Mouse (Mus musculus): ENCODE data around the gene Serinc4. TPM values are rescaled to one million over a fixed set of nuclear protein-coding genes. Genes with fewer than 3 reads are reported as not detected.

Serinc4 gene
- total RNA-seq, 2 experiments from 2014 or later: not detected

GRCm38 (mm10) chr2:121448739-121449535, 7.6 kb downstream of the Serinc4 start, which contains the start of gene Serf2:
Gene Serf2, plus strand, starts transcription at chr2:121449195.
- ATAC-seq (replicated peaks; ENCODE audit: low FRiP score, poor library complexity, severe bottlenecking): peak; percentile 95

- ATAC-seq (replicated peaks; ENCODE audit: low FRiP score, poor library complexity, severe bottlenecking): no peak
Measured at GRCm38 (mm10) chr2:121448136-121448535, 8.4 kb downstream of the Serinc4 start.

- ATAC-seq (replicated peaks; ENCODE audit: low FRiP score, poor library complexity, severe bottlenecking): no peak
Measured at GRCm38 (mm10) chr2:121447006-121447405, 9.6 kb downstream of the Serinc4 start.

GRCm38 (mm10) chr2:121446506-121446905, 10.1 kb downstream of the Serinc4 start:
- ATAC-seq (replicated peaks; ENCODE audit: low FRiP score, poor library complexity, severe bottlenecking): no peak

- ATAC-seq (replicated peaks; ENCODE audit: low FRiP score, poor library complexity, severe bottlenecking): no peak
Measured at GRCm38 (mm10) chr2:121445117-121445516, 11.5 kb downstream of the Serinc4 start.

GRCm38 (mm10) chr2:121444178-121444577, 12.4 kb downstream of the Serinc4 start, which contains the start of gene Ell3:
Gene Ell3, minus strand, starts transcription at chr2:121444278.
- no peak for ATAC-seq (replicated peaks; ENCODE audit: low FRiP score, poor library complexity, severe bottlenecking)

GRCm38 (mm10) chr2:121443068-121443349, 13.6 kb downstream of the Serinc4 start:
- ATAC-seq (replicated peaks; ENCODE audit: low FRiP score, poor library complexity, severe bottlenecking): 0 out of 2 replicates have a peak, but pooled peaks have one; percentile 10

GRCm38 (mm10) chr2:121442259-121443067, 14.1 kb downstream of the Serinc4 start:
- ATAC-seq (replicated peaks; ENCODE audit: low FRiP score, poor library complexity, severe bottlenecking): peak; percentile 100

- ATAC-seq (replicated peaks; ENCODE audit: low FRiP score, poor library complexity, severe bottlenecking): no peak; the same call in 1 of the 2 replicates
Measured at GRCm38 (mm10) chr2:121441800-121442199, 14.8 kb downstream of the Serinc4 start.

GRCm38 (mm10) chr2:121440834-121441605, 15.6 kb downstream of the Serinc4 start:
- ATAC-seq (replicated peaks; ENCODE audit: low FRiP score, poor library complexity, severe bottlenecking): no peak

GRCm38 (mm10) chr2:121439746-121440145, 16.8 kb downstream of the Serinc4 start:
- no peak for ATAC-seq (replicated peaks; ENCODE audit: low FRiP score, poor library complexity, severe bottlenecking)

- peak; percentile 73; the same call in 1 of the 2 replicates for ATAC-seq (replicated peaks; ENCODE audit: low FRiP score, poor library complexity, severe bottlenecking)
Measured at GRCm38 (mm10) chr2:121434854-121435253, 21.7 kb downstream of the Serinc4 start.

- ATAC-seq (replicated peaks; ENCODE audit: low FRiP score, poor library complexity, severe bottlenecking): no peak
Measured at GRCm38 (mm10) chr2:121425890-121426289, 30.7 kb downstream of the Serinc4 start.

- no peak for ATAC-seq (replicated peaks; ENCODE audit: low FRiP score, poor library complexity, severe bottlenecking)
Measured at GRCm38 (mm10) chr2:121423166-121423565, 33.4 kb downstream of the Serinc4 start.

GRCm38 (mm10) chr2:121418476-121418875, 38.1 kb downstream of the Serinc4 start:
- no peak for ATAC-seq (replicated peaks; ENCODE audit: low FRiP score, poor library complexity, severe bottlenecking)

GRCm38 (mm10) chr2:121416356-121416755, 40.2 kb downstream of the Serinc4 start:
- ATAC-seq (replicated peaks; ENCODE audit: low FRiP score, poor library complexity, severe bottlenecking): no peak

GRCm38 (mm10) chr2:121415591-121415990, 41.0 kb downstream of the Serinc4 start:
- no peak for ATAC-seq (replicated peaks; ENCODE audit: low FRiP score, poor library complexity, severe bottlenecking)

- no peak for ATAC-seq (replicated peaks; ENCODE audit: low FRiP score, poor library complexity, severe bottlenecking)
Measured at GRCm38 (mm10) chr2:121415103-121415502, 41.5 kb downstream of the Serinc4 start.

GRCm38 (mm10) chr2:121414139-121414685, 42.4 kb downstream of the Serinc4 start:
- ATAC-seq (replicated peaks; ENCODE audit: low FRiP score, poor library complexity, severe bottlenecking): peak; percentile 48

Data from erythroid progenitor cell, adult 5-6 weeks (primary cell).